Mouse (Mus musculus) 416B (cell line): ENCODE measurements around the gene Sgsm2.
A peak's percentile ranks its signal among the peaks of the same experiment; 100 is the strongest.
"Not testable (repeated sequence)": the region's sequence is repeated elsewhere in the genome, so short reads cannot be mapped to it uniquely, and the experiment has no call there.

Experiments used
- DNase-seq: peaks from one replicate; pipeline ENCODE4 v3.0.0; 2011; ENCODE audit warnings: low read depth

Gene Sgsm2

DNA sequence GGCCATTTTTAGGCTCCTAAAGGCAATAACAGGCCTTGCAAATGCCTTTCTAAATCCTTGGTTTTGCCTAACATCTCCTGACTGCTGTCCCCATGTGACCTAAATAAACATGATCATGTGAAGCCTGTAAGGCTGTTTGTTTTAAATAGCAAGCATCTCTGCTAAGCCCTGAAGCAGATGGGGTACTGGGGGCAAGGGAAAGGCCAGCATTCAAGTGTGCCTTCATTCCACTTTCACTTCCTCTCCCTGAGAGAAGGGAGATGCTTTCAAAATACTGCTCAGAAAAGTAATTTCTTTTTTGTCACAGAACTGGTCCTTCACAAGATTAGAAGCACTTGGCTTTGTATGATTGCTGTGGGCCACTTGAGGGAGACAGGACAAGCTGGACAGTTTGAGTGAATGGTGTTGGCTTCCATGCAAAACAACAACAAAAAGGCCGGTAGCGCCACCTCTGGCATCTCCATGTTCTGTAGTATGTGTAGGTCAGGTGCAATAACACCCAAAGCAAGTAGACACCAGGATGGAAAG, 68.4 kb downstream of the Sgsm2 start:
- peak; percentile 48 for DNase-seq

DNA sequence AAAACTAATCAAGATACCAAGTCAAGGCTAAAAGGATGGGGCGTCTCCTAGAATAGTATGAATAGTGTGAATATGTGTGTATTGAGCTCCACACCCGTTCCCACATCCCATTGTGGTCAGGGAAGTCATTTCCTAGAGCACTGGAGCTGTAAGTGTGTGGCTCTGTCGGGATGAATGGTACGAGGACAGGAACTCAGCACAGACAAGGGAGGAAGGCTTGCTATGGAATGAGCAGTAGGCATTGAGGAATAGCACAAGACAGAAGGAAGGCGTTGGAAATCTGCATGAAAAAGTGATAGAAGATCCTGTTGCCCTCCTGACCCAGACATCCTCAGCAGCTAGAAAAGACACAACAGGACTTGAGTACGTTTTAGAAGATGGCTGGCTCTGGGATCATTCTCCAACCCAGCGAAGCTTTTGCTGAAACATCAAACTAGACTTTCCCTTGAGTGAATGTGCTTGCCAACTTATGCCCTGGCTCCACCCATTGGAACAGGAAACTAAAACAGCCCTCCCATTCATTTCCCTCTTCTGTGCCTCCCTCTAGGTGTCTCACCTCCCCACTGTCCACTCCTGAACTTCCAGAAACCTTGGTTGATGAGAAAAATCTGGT, 69.0 kb downstream of the Sgsm2 start:
- DNase-seq: no peak

DNA sequence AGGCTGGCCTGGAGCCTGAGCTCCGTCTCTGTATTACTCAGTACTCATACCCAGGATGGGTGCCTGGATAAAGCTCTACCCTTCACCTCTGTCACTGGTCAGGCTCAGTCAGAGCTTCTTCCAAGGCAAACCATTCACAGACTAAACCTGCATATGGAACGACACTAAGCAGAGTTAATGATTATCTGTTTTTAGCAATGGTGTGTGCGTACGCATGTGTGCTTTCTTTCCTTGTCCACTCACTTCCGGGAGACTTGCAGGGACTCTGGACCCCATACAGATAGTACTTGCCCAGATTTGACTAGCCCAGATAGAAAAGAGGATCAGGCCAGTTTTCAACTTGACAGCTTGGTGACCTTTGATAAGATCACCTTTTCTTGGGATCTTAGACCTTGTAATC, 70.2 kb downstream of the Sgsm2 start:
- no peak for DNase-seq

DNA sequence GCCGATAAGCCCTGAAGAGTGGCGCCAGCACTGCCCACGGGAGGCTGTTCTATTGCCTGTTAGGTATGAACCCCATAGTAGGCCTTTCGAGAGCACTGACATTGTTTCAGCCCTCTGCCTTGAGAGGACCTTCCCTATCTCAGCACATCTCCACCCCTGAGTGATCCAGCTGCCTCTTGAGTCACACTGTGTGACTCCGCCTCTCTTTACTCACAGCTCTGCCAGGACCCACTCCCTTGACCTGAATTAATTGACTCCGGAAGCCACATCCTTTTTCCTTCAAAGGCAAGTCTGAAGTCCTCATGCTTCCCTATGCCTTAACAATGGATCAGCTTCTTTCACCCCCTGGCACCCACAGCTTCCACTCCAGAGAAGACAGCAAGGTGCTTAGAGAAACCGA, 70.7 kb downstream of the Sgsm2 start:
- peak; percentile 67 for DNase-seq

DNA sequence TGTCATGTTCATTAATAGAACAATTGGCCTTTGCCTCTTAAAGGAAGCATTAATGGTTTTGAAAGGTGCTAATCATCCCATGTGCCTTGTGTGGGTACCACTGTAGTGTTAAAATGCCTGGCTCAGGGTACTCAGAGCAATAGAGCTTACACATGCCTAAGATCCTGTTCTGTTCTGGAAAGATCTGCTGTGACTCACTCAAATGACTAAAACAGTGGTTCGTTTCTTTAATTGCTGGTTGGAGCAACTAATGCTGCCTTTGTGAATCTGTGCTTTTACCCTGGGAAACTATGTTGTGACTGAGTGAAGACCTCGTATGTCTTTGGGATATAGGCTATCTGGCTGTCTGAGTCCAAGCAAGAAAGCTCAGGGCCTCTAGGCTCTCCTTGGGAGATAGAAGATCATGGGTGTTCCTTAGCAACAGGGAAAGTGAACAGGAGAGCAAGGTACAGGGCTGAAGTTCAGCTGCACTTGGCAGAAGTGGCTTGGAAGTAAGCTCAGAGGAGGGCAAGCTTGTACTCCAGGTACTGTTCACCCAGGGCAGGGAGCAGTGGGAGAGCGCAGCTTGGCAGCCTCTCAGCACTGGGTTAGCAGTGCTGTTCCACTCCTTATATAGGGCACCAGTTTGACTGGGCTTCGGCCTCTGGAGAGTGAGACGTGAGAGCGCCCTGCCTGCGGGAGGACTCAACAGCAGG, 74.0 kb downstream of the Sgsm2 start:
- DNase-seq: no peak

DNA sequence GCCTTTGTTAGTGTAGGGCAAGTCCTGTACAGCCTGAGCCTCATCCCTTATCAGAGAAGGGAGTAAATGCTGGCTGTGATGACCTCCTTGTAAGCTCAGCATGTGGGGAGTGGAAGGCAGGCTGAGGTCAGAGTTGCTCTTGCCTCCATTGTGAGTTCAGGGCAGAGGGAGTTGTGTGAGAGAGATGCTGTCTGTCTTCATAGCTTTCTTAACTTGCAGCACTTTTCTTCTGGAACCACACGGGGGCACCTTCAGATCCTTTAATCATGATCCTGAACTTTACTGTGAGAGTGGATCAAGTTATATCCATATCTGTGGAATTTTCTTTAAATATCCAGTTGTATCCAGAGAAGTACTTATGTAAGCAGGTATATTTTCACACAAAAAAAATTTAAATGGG, 75.4 kb downstream of the Sgsm2 start:
- DNase-seq: peak; percentile 33

DNA sequence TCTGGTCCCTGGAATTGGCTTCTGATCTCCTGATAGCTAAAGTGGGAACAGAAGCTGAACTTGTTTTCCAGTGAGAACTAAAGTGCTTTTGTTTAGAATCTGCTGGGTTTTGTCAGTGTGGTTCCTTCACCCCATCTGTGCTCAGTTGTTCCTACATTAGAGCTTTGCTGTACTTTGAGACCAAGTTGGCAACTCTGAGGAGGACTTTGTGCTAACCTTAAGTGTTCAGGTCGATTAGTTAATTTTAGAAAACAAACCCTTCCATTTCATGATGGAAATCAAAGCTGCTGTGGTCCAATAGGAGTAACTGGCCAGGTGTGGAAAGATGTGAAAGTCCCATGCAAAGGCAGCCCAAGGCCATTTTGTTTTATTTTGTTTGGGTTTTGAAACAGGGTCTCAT, 75.9 kb downstream of the Sgsm2 start:
- no peak for DNase-seq

DNA sequence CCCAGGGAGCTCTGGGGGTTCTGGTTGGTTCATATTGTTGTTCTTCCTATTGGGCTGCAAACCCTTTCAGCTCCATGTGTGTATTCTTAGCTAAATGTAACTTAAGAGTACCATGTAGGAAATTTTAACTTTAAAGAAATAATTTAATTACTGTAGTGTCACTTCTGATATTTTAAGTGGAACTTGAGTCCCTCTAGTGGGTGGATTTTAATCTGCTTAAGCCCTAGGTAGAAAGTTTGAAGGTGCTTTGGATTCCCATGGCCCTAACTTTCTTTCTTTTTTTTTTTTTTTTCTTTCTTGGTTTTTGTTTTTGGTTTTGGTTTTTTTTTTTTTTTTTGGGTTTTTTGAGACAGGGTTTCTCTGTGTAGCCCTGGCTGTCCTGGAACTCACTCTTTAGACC, 81.1 kb downstream of the Sgsm2 start:
- no peak for DNase-seq

DNA sequence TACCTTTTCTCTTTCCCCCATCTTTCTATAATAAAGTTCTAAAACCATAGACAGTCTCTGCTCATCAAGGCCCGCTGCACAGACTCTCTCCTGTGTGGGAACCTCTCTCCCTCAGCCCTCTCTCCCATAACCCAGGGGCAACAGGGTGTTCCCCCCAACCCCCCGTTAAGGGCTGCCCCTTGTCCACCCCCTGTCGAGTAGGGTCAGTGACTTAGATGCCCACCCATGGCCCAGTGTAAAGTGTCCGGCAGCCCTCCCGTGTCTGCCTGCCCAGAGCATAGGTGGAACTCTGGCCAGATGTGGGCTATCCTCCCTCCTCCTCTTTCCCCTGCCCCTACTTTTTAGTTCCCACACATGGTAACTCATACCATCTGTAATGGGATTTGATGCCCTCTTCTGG, 85.3 kb downstream of the Sgsm2 start:
- no peak for DNase-seq

DNA sequence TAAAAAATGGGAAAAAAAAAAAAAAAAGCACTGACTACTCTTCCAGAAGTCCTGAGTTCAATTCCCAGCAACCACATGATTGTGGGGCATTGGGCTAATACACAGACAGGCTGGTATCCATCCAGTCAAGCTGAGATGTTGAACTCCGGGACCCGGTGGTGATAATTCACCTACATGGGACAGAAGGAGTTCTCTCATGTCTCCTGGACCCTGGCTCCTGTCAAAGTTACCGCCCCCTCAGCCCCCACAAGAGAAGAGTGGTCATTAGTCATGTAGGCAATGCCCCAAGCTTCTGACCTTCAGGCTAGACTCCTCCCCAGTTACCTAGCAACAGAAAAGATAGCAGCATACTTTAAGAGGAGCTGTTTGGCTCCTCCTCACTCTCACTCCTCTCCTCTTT, 85.8 kb downstream of the Sgsm2 start:
- DNase-seq: not testable (repeated sequence)

DNA sequence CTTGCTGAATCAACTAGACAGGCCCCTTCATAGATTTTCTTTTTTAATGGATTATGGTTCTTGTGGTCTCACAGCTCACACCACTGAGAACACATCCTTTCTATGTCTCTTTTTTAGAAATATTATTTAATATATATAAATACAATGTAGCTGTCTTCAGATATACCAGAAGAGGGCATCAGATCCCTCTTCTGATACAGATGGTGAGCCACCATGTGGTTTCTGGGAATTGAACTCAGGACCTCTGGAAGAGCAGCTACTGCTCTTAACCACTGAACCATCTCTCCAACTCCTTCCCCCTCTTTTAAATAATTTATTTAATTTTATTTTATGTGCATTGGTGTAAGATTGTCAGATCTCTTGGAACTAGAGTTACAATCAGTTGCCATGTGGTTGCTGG, 86.7 kb downstream of the Sgsm2 start:
- peak; percentile 37 for DNase-seq

DNA sequence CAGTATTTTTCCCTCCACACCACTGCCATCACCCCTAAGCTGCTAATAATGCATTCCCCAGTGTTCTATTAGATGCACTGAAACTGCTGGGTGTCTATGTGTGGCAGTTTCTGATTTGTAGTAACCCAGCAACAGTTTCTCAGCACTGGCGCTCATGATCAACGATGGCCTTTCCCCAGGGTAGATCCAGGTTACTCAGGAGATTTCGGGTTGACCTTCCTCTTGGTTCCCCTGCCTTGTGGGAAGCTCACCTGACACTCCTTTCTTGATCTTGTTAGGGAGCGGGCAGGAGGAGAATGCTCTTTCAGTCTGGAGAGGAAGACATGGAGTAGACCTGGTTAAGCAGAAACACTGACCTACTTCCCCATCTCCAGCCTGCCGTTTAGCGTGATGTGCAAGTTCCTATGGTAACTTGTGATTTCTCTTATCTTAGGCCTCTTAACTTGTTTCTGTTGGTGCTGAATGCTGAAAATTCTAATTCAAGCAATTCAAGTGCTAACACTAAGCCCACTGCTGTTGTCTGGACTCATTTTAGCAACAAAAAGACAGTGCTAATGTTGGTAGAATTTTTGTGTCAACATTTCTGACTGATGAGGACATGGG, 88.5 kb downstream of the Sgsm2 start:
- no peak for DNase-seq

DNA sequence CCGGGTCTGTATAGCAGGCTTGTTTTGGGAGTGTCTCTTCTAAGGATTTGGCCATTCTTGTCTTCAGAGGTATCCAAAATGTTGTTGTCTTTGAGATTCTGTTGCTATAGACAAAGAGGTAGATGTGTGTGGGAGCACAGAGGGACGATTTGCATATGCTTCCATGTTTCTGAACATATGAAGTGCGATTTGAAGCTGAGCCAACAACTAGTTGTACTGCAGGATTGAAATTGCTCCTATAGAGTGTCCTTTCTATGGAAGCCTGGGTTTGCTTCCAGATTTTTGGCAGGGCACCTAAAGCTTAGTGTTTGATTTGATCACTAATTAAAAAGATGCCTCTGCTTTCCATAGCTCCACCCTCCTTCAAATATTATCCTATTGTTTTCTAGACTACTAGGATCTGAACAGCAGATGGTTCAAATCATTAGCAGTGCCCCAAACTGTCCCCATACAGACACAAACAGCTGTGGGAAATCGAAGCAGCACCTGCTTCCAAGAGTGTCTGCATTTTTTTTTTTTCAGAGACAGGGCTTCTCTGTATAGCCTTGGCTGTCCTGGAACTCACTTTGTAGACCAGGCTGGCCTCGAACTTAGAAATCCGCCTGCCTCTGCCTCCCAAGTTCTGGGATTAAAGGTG, 89.5 kb downstream of the Sgsm2 start:
- DNase-seq: no peak

DNA sequence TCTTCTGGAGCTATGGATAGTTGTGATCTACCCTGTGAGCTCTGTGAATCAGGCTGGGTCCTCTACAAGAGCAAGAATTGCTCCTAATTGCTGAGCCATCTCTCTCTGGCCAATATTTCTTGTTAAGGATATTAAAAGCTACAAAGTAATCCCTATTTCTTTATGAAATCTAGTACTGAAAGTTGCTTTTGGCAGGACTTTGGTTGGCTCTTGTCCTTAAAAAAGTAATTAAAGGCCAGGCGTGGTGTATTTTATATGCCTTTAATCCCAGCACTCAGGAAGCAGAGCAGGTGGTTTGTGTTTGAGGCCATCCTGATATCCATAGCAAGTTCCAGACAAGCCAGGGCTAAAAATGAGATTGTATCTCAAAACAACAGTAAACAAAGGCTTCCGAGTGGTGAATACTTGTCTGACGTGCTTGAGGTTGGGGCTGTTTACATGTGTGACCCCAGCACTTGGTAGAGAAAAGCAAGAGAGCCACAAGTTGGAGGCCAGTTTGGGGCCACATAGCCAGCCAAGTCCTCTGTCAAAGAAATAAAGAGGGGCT, 92.7 kb downstream of the Sgsm2 start:
- DNase-seq: no peak

DNA sequence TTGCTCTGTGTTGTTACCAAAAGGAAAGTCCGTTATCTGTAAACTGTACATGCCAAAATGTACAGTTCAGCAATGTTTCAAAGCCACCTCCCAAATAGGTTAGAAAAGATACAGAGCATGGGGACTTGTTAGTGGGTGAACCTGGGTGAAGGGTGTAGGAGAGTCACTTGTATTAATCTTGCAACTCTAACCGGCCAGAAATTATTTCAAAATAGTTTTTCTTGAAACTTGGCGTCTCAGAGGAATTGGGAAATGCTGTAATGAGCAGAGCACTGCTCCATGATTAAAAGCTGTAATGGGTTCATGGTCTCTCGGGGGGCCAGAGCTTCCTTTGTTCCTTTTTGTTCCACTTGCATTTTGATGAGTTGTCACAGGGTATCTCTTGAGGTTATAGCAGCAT, 96.2 kb downstream of the Sgsm2 start:
- DNase-seq: peak; percentile 16
